Mouse (Mus musculus) liver, embryonic 14.5 days (tissue): ENCODE results near the gene Gp5. TPM values are rescaled to one million over a fixed set of nuclear protein-coding genes. Genes with fewer than 3 reads are reported as not detected.
"Not testable (repeated sequence)": the region's sequence is repeated elsewhere in the genome, so short reads cannot be mapped to it uniquely, and the experiment has no call there.

Experiments
- ATAC-seq: fragments of 200-750 bp; cut with Nextera tagmentation; 2 replicates; pipeline ENCODE4 v1.8.0; 2017; ENCODE audit warnings: moderate number of reproducible peaks, mild to moderate bottlenecking, moderate library complexity; ENCODE audit not compliant: insufficient read depth
- DNase-seq, 3 experiments: peaks; one replicate each; pipeline ENCODE4 v3.0.0-alpha.2; 2012 to 2013; ENCODE audit warnings: low read depth in 3 of 3, low spot score in 3 of 3
- H3K27ac ChIP-seq: fragments of 300-500 bp; sonication (generic); 2 replicates; pipeline ENCODE4 v1.5.1; 2014; ENCODE audit warnings: moderate library complexity, mild to moderate bottlenecking, control low read depth, inconsistent platforms
- H3K27me3 ChIP-seq: fragments of 300-500 bp; sonication (generic); 2 replicates; pipeline ENCODE4 v1.6.1; 2014; ENCODE audit warnings: mild to moderate bottlenecking, low read length, moderate library complexity; ENCODE audit not compliant: control insufficient read depth, insufficient read depth
- H3K36me3 ChIP-seq: fragments of 300-500 bp; sonication (generic); replicated peaks from 2 replicates; pipeline ENCODE4 v1.6.1; 2014; ENCODE audit warnings: low read depth; ENCODE audit not compliant: control insufficient read depth, insufficient read depth
- H3K4me1 ChIP-seq, 2 experiments: fragments of 200-500 bp in 1 of 2; fragments of 300-500 bp in 1 of 2; sonication (generic) in 1 of 2; replicated peaks; 2 replicates each; pipeline ENCODE4 v1.6.1; 2012 to 2014; ENCODE audit warnings: antibody characterized with exemption in 1 of 2, inconsistent platforms in 1 of 2, low read length in 1 of 2; ENCODE audit not compliant: control insufficient read depth in 2 of 2, insufficient read depth in 2 of 2
- H3K4me2 ChIP-seq: fragments of 300-500 bp; sonication (generic); 2 replicates; pipeline ENCODE4 v1.6.1; 2014; ENCODE audit warnings: low read depth, mild to moderate bottlenecking, control low read depth, moderate library complexity
- H3K4me3 ChIP-seq, 2 experiments: fragments of 200-500 bp in 1 of 2; fragments of 300-500 bp in 1 of 2; sonication (generic) in 1 of 2; 2 replicates each; pipeline ENCODE4 v1.5.1; 2012 to 2014; ENCODE audit warnings: low read depth in 2 of 2, low read length in 2 of 2, mild to moderate bottlenecking in 2 of 2, control low read depth in 1 of 2, inconsistent platforms in 1 of 2, moderate library complexity in 1 of 2; ENCODE audit not compliant: insufficient read depth in 1 of 2
- H3K9ac ChIP-seq: fragments of 300-500 bp; sonication (generic); replicated peaks from 2 replicates; pipeline ENCODE4 v1.6.1; 2014; ENCODE audit warnings: mild to moderate bottlenecking, control low read depth, moderate library complexity
- H3K9me3 ChIP-seq: fragments of 300-500 bp; sonication (generic); 2 replicates; pipeline ENCODE4 v1.6.1; 2016; ENCODE audit warnings: low read length, mixed read lengths; ENCODE audit not compliant: control insufficient read depth
- CTCF ChIP-seq: IDR thresholded peaks from 2 replicates; pipeline ENCODE4 v1.5.1; 2016; ENCODE audit warnings: antibody characterized with exemption, low read depth, control low read depth
- EP300 ChIP-seq: IDR thresholded peaks from 2 replicates; pipeline ENCODE4 v1.6.1; 2016; ENCODE audit warnings: antibody characterized with exemption, low read depth
- whole genome bisulfite sequencing: fragments of 180-500 bp; shearing (Covaris S2); extraction: QIAGEN DNeasy Blood & Tissue Kit; methylation state at CpG from one replicate; pipeline ENCODE4 v1.1.7; 2014; ENCODE audit not compliant: insufficient replicate concordance; 5-methylcytosine and 5-hydroxymethylcytosine counted together
- polyA plus RNA-seq, 2 experiments: library from polyadenylated mRNA; depleted of rRNA in 1 of 2; stranded (reverse) in 1 of 2; unstranded in 1 of 2; fragments of >200 nt; fragmentation: Nextera tagmentation in 1 of 2; extraction: Ambion mirVana in 1 of 2; gene quantifications; 2 replicates each; pipeline versions ENCODE4 v1.2.1 to v1.2.3; 2012 to 2014

Gene Gp5
- polyA plus RNA-seq (2012; rRNA removed) (9.4 and 9.9 TPM in 2 replicates), polyA plus RNA-seq (2014; fragmentation: Nextera tagmentation; extraction: Ambion mirVana) (9.8 and 13.5 TPM in 2 replicates)

GRCm38 (mm10) chr16:30310647-30311046 is at the start of gene Gp5:
Gp5 (minus strand) TSS chr16:30310779.
- ATAC-seq, result peak; percentile 72; the same call in 1 of the 2 replicates
- H3K27ac ChIP-seq, result no peak within 1 kb of the TSS
- peak within 1 kb of the TSS; percentile 12 to 60 for H3K4me3 ChIP-seq

GRCm38 (mm10) chr16:30353489-30353888 is 42.9 kb upstream of the Gp5 start:
- ATAC-seq, DNase-seq, H3K4me2 ChIP-seq, H3K9me3 ChIP-seq, H3K27me3 ChIP-seq, H3K9ac ChIP-seq, H3K4me3 ChIP-seq, H3K27ac ChIP-seq, H3K4me1 ChIP-seq: not testable (repeated sequence)
- peaks cover 29% of the 10 kb centered on the region for H3K36me3 ChIP-seq
- WGBS, result 81% methylated on average over 11 of the region's 11 CpGs

More at GRCm38 (mm10) chr16:30310647-30311046, at the start of gene Gp5:
- H3K9ac ChIP-seq, result no peak within 1 kb of the TSS
- peak in 2 of 3 experiments; percentile 14 to 23 for DNase-seq
- peak within 1 kb of the TSS; percentile 67 for H3K4me2 ChIP-seq
- peaks cover 5% of the 10 kb centered on the region; the same call in 1 of the 2 replicates for H3K36me3 ChIP-seq
- no peaks in the 10 kb centered on the region for H3K9me3 ChIP-seq
- H3K27me3 ChIP-seq, result peaks cover 28% of the 10 kb centered on the region
- H3K4me1 ChIP-seq, result peaks cover 8 to 18% of the 10 kb centered on the region in 2 experiments
- TF ChIP-seq EP300 (peak; percentile 67), CTCF (no peak)

GRCm38 (mm10) chr16:30314236-30314635 is 3.7 kb upstream of the Gp5 start:
- Histone ChIP-seq H3K4me2 (no peak overlapping the region), H3K27ac (no peak overlapping the region), H3K9me3 (no peaks in the 10 kb centered on the region), H3K27me3 (peaks cover 6% of the 10 kb centered on the region), H3K4me3 (no peak overlapping the region), H3K4me1 (peaks cover 8 to 18% of the 10 kb centered on the region in 2 experiments), H3K9ac (no peak overlapping the region), H3K36me3 (peaks cover 12% of the 10 kb centered on the region; the same call in 1 of the 2 replicates)
- ATAC-seq, result no peak
- no peak for DNase-seq
- TF ChIP-seq EP300, result no peak
- peak; percentile 41; the same call in 1 of the 2 replicates for TF ChIP-seq CTCF

DNA sequence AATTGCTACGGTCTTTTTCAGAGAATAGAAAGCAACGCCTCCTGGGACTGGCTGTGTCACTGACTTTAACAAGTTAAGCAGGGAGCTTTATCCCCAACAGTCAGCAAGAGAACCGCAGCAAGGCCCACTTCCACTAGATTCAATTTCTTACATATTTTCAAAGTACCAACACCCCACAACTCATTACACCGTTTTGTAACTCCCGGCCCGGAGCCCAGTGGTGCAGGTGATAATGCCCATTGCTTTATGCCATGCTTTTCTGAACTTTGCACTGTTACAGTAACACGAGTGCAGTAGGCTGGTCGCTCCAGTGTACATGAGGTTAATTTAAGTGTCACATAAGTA is 436 bp downstream of the Gp5 start:
- Histone ChIP-seq H3K4me2 (peak overlapping the region; percentile 67), H3K4me3 (0 out of 4 replicates have a peak overlapping the region, but pooled peaks of 1 of the 2 experiments have one; percentile 3), H3K27ac (no peak overlapping the region), H3K27me3 (peaks cover 28% of the 10 kb centered on the region), H3K4me1 (peaks cover 8 to 18% of the 10 kb centered on the region in 2 experiments), H3K36me3 (peaks cover 3% of the 10 kb centered on the region; the same call in 1 of the 2 replicates), H3K9ac (no peak overlapping the region), H3K9me3 (no peaks in the 10 kb centered on the region)
- DNase-seq, result no peak
- WGBS, result 17% methylated on average over 8 of the region's 8 CpGs
- no peak for ATAC-seq
- no peak for TF ChIP-seq EP300
- TF ChIP-seq CTCF, result no peak

GRCm38 (mm10) chr16:30309395-30310170 is 996 bp downstream of the Gp5 start:
- peaks cover 28% of the 10 kb centered on the region for H3K27me3 ChIP-seq
- ATAC-seq, result no peak

More at GRCm38 (mm10) chr16:30309395-30310170, 996 bp downstream of the Gp5 start:
- Histone ChIP-seq H3K9me3 (no peaks in the 10 kb centered on the region), H3K4me2 (peak overlapping the region; percentile 67), H3K9ac (no peak overlapping the region; the same call in 1 of the 2 replicates), H3K4me1 (peaks cover 8 to 18% of the 10 kb centered on the region in 2 experiments), H3K27ac (no peak overlapping the region), H3K4me3 (peak overlapping the region; percentile 12 to 60), H3K36me3 (no peaks in the 10 kb centered on the region; the same call in 1 of the 2 replicates)
- 1% methylated on average over 34 of the region's 34 CpGs for WGBS
- no peak for DNase-seq
- TF ChIP-seq EP300, result no peak
- no peak for TF ChIP-seq CTCF
